Mouse (Mus musculus) midbrain, embryonic 15.5 days (tissue): ENCODE data around the gene Ldlr. TPM values are rescaled to one million over a fixed set of nuclear protein-coding genes. Genes with fewer than 3 reads are reported as not detected.

Source experiments
- ATAC-seq: fragments of 200-750 bp; cut with Nextera tagmentation; replicated peaks from 2 replicates; pipeline ENCODE4 v1.8.0; 2017; ENCODE audit warnings: moderate TSS enrichment
- H3K27ac ChIP-seq: fragments of 300-500 bp; sonication (generic); 2 replicates; pipeline ENCODE4 v1.5.1; 2015; ENCODE audit warnings: mild to moderate bottlenecking, inconsistent platforms
- H3K27me3 ChIP-seq: fragments of 300-500 bp; sonication (generic); replicated peaks from 2 replicates; pipeline ENCODE4 v1.6.1; 2015; ENCODE audit warnings: inconsistent platforms
- H3K36me3 ChIP-seq: fragments of 300-500 bp; sonication (generic); replicated peaks from 2 replicates; pipeline ENCODE4 v1.6.1; 2015; ENCODE audit warnings: inconsistent platforms
- H3K4me1 ChIP-seq: fragments of 300-500 bp; sonication (generic); 2 replicates; pipeline ENCODE4 v1.6.1; 2015; ENCODE audit warnings: inconsistent platforms
- H3K4me2 ChIP-seq: fragments of 300-500 bp; sonication (generic); 2 replicates; pipeline ENCODE4 v1.6.1; 2015; ENCODE audit warnings: inconsistent platforms, mild to moderate bottlenecking, moderate library complexity
- H3K4me3 ChIP-seq: fragments of 300-500 bp; sonication (generic); 2 replicates; pipeline ENCODE4 v1.5.1; 2015; ENCODE audit warnings: mild to moderate bottlenecking, inconsistent platforms
- H3K9ac ChIP-seq: fragments of 300-500 bp; sonication (generic); 2 replicates; pipeline ENCODE4 v1.6.1; 2015; ENCODE audit warnings: mild to moderate bottlenecking, inconsistent platforms
- H3K9me3 ChIP-seq: fragments of 300-500 bp; sonication (generic); 2 replicates; pipeline ENCODE4 v1.6.1; 2016; ENCODE audit warnings: inconsistent platforms
- WGBS: fragments of 180-500 bp; shearing (Covaris S2); methylation state at CpG from one replicate; pipeline ENCODE4 v1.1.7; 2015; ENCODE audit warnings: mixed read lengths; 5-methylcytosine and 5-hydroxymethylcytosine counted together
- polyA plus RNA-seq: library from polyadenylated mRNA; unstranded; fragments of >200 nt; fragmentation: Nextera tagmentation; extraction: Ambion mirVana; gene quantifications from 2 replicates; pipeline ENCODE4 v1.2.1, GENCODE M21; 2015

The Ldlr gene
- polyA plus RNA-seq, 1 experiment from 2014 or later, result 15.9 TPM

- Histone ChIP-seq H3K9ac (no peak overlapping the region), H3K36me3 (peaks cover 69% of the 10 kb centered on the region), H3K9me3 (no peaks in the 10 kb centered on the region), H3K27ac (no peak overlapping the region), H3K4me1 (no peaks in the 10 kb centered on the region), H3K27me3 (no peaks in the 10 kb centered on the region), H3K4me3 (no peak overlapping the region), H3K4me2 (no peak overlapping the region)
- 94% methylated on average over 14 of the region's 14 CpGs for WGBS
- no peak for ATAC-seq
These were observed 22.2 kb upstream of the Ldlr start for GRCm38 (mm10) chr9:21701091-21701490.

GRCm38 (mm10) chr9:21703494-21703893, 19.8 kb upstream of the Ldlr start:
- no peak for ATAC-seq
- H3K27me3 ChIP-seq, result no peaks in the 10 kb centered on the region
- no peak overlapping the region for H3K4me2 ChIP-seq
- no peak overlapping the region for H3K4me3 ChIP-seq
- 95% methylated on average over 7 of the region's 7 CpGs for WGBS
- no peaks in the 10 kb centered on the region for H3K4me1 ChIP-seq
- no peaks in the 10 kb centered on the region for H3K9me3 ChIP-seq
- H3K36me3 ChIP-seq, result peaks cover 68% of the 10 kb centered on the region
- no peak overlapping the region for H3K27ac ChIP-seq
- H3K9ac ChIP-seq, result no peak overlapping the region

- Histone ChIP-seq H3K9ac (no peak overlapping the region), H3K27ac (no peak overlapping the region), H3K4me3 (no peak overlapping the region), H3K36me3 (peaks cover 53% of the 10 kb centered on the region), H3K4me2 (no peak overlapping the region), H3K4me1 (no peaks in the 10 kb centered on the region), H3K9me3 (no peaks in the 10 kb centered on the region), H3K27me3 (no peaks in the 10 kb centered on the region)
- no peak for ATAC-seq
- 86% methylated on average over 4 of the region's 4 CpGs for WGBS
These were observed 17.2 kb upstream of the Ldlr start for GRCm38 (mm10) chr9:21706085-21706484.

GRCm38 (mm10) chr9:21706586-21707265, 16.6 kb upstream of the Ldlr start:
- H3K27me3 ChIP-seq, result no peaks in the 10 kb centered on the region
- no peaks in the 10 kb centered on the region for H3K4me1 ChIP-seq
- H3K9me3 ChIP-seq, result no peaks in the 10 kb centered on the region
- WGBS, result 89% methylated on average over 8 of the region's 8 CpGs
- H3K9ac ChIP-seq, result no peak overlapping the region
- H3K4me2 ChIP-seq, result no peak overlapping the region
- peaks cover 47% of the 10 kb centered on the region for H3K36me3 ChIP-seq
- ATAC-seq, result peak; percentile 63; the same call in 1 of the 2 replicates
- no peak overlapping the region for H3K27ac ChIP-seq
- no peak overlapping the region for H3K4me3 ChIP-seq

- no peak overlapping the region for H3K4me3 ChIP-seq
- WGBS, result 97% methylated on average over 3 of the region's 3 CpGs
- H3K9ac ChIP-seq, result no peak overlapping the region
- H3K27ac ChIP-seq, result no peak overlapping the region
- H3K4me2 ChIP-seq, result no peak overlapping the region
- H3K4me1 ChIP-seq, result no peaks in the 10 kb centered on the region
- H3K36me3 ChIP-seq, result peaks cover 24% of the 10 kb centered on the region; the same call in 1 of the 2 replicates
- no peaks in the 10 kb centered on the region for H3K9me3 ChIP-seq
- no peak for ATAC-seq
- no peaks in the 10 kb centered on the region for H3K27me3 ChIP-seq
These were observed 13.9 kb upstream of the Ldlr start for GRCm38 (mm10) chr9:21709340-21709739.

GRCm38 (mm10) chr9:21715298-21715697, 8.0 kb upstream of the Ldlr start:
- H3K4me3 ChIP-seq, result no peak overlapping the region
- no peak for ATAC-seq
- 71% methylated on average over 4 of the region's 4 CpGs for WGBS
- no peak overlapping the region for H3K4me2 ChIP-seq
- no peaks in the 10 kb centered on the region for H3K9me3 ChIP-seq
- no peak overlapping the region for H3K9ac ChIP-seq
- no peaks in the 10 kb centered on the region for H3K27me3 ChIP-seq
- no peak overlapping the region for H3K27ac ChIP-seq
- H3K4me1 ChIP-seq, result no peaks in the 10 kb centered on the region
- H3K36me3 ChIP-seq, result no peaks in the 10 kb centered on the region

- 88% methylated on average over 2 of the region's 2 CpGs for WGBS
- Histone ChIP-seq H3K36me3 (no peaks in the 10 kb centered on the region), H3K4me1 (no peaks in the 10 kb centered on the region), H3K4me2 (no peak overlapping the region), H3K27me3 (no peaks in the 10 kb centered on the region), H3K9me3 (no peaks in the 10 kb centered on the region), H3K9ac (no peak overlapping the region), H3K27ac (no peak overlapping the region), H3K4me3 (no peak overlapping the region)
- no peak for ATAC-seq
These were observed 6.3 kb upstream of the Ldlr start for GRCm38 (mm10) chr9:21717015-21717414.

GRCm38 (mm10) chr9:21721036-21721435, 2.2 kb upstream of the Ldlr start:
- Histone ChIP-seq H3K4me1 (peaks cover 23% of the 10 kb centered on the region), H3K9me3 (no peaks in the 10 kb centered on the region), H3K4me3 (no peak overlapping the region), H3K9ac (no peak overlapping the region), H3K27ac (no peak overlapping the region), H3K36me3 (no peaks in the 10 kb centered on the region), H3K4me2 (no peak overlapping the region), H3K27me3 (no peaks in the 10 kb centered on the region)
- no peak for ATAC-seq
- WGBS, result 71% methylated on average over 2 of the region's 2 CpGs

- ATAC-seq, result peak; percentile 98
- H3K27ac ChIP-seq, result peak overlapping the region; percentile 90
- peaks cover 31% of the 10 kb centered on the region for H3K4me1 ChIP-seq
- peak overlapping the region; percentile 56 for H3K4me3 ChIP-seq
- H3K9ac ChIP-seq, result peak overlapping the region; percentile 53
- H3K9me3 ChIP-seq, result no peaks in the 10 kb centered on the region
- WGBS, result 1% methylated on average over 18 of the region's 18 CpGs
- H3K36me3 ChIP-seq, result no peaks in the 10 kb centered on the region
- H3K27me3 ChIP-seq, result no peaks in the 10 kb centered on the region
- peak overlapping the region; percentile 81 for H3K4me2 ChIP-seq
These were observed 859 bp downstream of the Ldlr start for GRCm38 (mm10) chr9:21724147-21724536.

GRCm38 (mm10) chr9:21725224-21726121, 2.2 kb downstream of the Ldlr start:
- peaks cover 31% of the 10 kb centered on the region for H3K4me1 ChIP-seq
- no peaks in the 10 kb centered on the region for H3K9me3 ChIP-seq
- no peaks in the 10 kb centered on the region for H3K36me3 ChIP-seq
- H3K9ac ChIP-seq, result no peak overlapping the region
- WGBS, result 85% methylated on average over 23 of the region's 23 CpGs
- peak overlapping the region; percentile 81 for H3K4me2 ChIP-seq
- peak overlapping the region; percentile 56 for H3K4me3 ChIP-seq
- H3K27me3 ChIP-seq, result no peaks in the 10 kb centered on the region
- H3K27ac ChIP-seq, result 0 out of 2 replicates have a peak overlapping the region, but pooled peaks have one; percentile 39
- no peak for ATAC-seq

GRCm38 (mm10) chr9:21726218-21726975, 3.1 kb downstream of the Ldlr start:
- ATAC-seq, result no peak
- H3K4me1 ChIP-seq, result peaks cover 31% of the 10 kb centered on the region
- no peaks in the 10 kb centered on the region for H3K27me3 ChIP-seq
- H3K9me3 ChIP-seq, result no peaks in the 10 kb centered on the region
- H3K9ac ChIP-seq, result no peak overlapping the region
- H3K27ac ChIP-seq, result 0 out of 2 replicates have a peak overlapping the region, but pooled peaks have one; percentile 39
- H3K4me2 ChIP-seq, result peak overlapping the region; percentile 81
- H3K4me3 ChIP-seq, result no peak overlapping the region
- 65% methylated on average over 14 of the region's 14 CpGs for WGBS
- H3K36me3 ChIP-seq, result no peaks in the 10 kb centered on the region

GRCm38 (mm10) chr9:21728261-21728832, 5.1 kb downstream of the Ldlr start:
- H3K27me3 ChIP-seq, result no peaks in the 10 kb centered on the region
- ATAC-seq, result no peak
- H3K4me1 ChIP-seq, result peaks cover 24% of the 10 kb centered on the region
- no peak overlapping the region for H3K4me2 ChIP-seq
- H3K4me3 ChIP-seq, result no peak overlapping the region
- H3K9me3 ChIP-seq, result no peaks in the 10 kb centered on the region
- no peak overlapping the region for H3K27ac ChIP-seq
- H3K36me3 ChIP-seq, result peaks cover 11% of the 10 kb centered on the region
- 91% methylated on average over 10 of the region's 10 CpGs for WGBS
- H3K9ac ChIP-seq, result no peak overlapping the region
